Mouse (Mus musculus): Measurements from ENCODE around the gene Pptc7. TPM values are rescaled to one million over a fixed set of nuclear protein-coding genes. Genes with fewer than 3 reads are reported as not detected.
A peak's percentile ranks its signal among the peaks of the same experiment; 100 is the strongest.

The Pptc7 gene
- polyA plus RNA-seq, 1 experiment from 2014 or later: 8.3 TPM

DNA sequence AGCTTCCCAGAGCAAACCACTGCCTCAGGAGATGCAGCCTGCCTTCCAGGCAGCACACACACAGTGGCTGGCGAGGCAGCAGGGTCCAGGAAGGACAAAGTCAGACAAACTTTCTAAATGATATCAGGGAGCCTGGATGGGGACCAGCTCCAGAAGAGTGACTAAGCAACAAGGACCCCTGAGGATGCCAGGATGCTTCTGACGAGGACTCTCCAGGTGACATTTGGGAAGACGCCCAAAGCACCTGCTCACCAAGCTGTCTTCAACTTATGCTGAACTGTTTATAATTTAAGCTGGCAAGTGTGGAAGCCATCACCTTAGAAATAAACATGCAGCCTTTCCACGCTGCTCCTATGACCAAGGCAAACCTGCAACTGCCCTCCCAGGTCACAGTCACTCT lies 34.9 kb upstream of the Pptc7 start:
- Histone ChIP-seq H3K36me3 (replicated peaks) (peaks cover 84% of the 10 kb centered on the region), H3K9me3 (no peaks in the 10 kb centered on the region), H3K27me3 (ENCODE audit: poor library complexity, severe bottlenecking) (no peaks in the 10 kb centered on the region), H3K27ac (no peak overlapping the region), H3K4me1 (peaks cover 15% of the 10 kb centered on the region), H3K4me3 (no peak overlapping the region)
- DNase-seq (ENCODE audit: extremely low spot score, low spot score): no peak
- WGBS: 91% methylated on average over 4 of the region's 4 CpGs

DNA sequence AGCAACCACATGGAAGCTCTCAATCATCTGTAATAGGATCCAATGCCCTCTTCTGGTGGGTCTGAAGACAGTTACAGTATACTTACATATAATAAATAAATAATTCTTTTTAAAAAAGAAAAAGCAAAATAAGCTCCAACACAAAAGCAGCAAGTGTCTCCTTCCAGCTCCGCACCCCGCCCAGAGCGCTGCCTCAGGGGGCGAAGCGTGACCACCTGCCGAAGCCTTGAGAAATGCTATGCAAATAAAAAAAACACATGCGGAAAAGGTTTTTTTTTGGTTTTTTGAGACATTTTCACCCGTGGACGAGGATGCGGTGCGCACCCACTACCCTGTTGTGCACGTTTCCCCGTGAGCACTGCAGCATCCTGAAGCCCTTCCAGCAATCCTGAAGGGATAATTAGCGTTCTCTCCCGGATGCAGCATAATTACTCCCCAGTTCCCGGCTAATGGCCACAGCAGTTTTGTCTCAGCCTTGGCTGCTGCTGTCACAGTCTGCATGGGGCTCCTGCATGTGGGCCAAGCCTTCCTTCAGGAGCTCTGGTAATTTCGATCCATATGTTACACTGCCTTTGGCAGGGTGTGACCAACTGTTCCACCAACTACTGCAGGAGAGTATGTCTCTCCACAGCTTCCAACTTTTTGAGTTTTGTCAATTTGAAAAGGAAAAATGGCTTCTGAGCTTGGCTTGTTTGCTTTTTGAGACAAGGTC lies 32.1 kb upstream of the Pptc7 start:
- no peaks in the 10 kb centered on the region for H3K27me3 ChIP-seq (ENCODE audit: poor library complexity, severe bottlenecking)
- WGBS: 88% methylated on average over 17 of the region's 17 CpGs
- no peak overlapping the region for H3K4me3 ChIP-seq
- H3K27ac ChIP-seq: no peak overlapping the region
- no peak for DNase-seq (ENCODE audit: extremely low spot score, low spot score)
- no peaks in the 10 kb centered on the region for H3K4me1 ChIP-seq
- no peaks in the 10 kb centered on the region for H3K9me3 ChIP-seq
- H3K36me3 ChIP-seq (replicated peaks): peaks cover 95% of the 10 kb centered on the region

DNA sequence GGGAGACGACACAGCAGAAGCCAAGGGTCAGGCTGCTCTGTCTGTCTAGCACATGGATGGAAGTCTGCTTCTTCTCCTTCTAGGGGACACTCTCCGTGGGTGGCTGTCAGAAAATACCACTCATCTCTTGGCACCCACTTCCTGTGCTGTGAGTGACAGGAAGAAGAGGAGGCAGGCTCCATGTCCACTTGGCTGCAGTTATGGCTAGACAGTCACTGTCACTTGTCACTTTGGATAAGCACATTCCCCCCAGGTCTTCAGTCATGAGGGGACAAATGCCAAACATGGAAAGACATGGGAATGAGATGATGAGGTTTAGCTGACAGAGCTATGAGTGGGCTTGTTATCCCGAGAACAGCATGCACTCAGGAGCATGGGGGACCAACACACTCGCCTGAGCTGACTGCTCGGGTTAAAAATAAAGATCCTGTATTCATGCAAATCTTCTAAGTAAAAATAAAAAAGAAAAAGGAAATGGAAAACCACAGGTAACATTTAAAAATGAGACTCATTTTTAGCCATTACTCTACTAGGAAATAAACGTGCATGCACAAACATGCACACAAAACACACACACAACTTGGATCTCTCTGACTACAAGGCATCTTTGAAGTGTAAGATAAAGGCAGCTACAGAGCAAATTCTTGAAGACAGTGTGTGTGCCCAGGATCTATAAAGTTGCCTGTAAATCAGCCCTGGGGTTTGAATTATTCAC lies 26.0 kb upstream of the Pptc7 start:
- H3K9me3 ChIP-seq: no peaks in the 10 kb centered on the region
- no peak overlapping the region for H3K4me3 ChIP-seq
- peaks cover 80% of the 10 kb centered on the region for H3K36me3 ChIP-seq (replicated peaks)
- H3K4me1 ChIP-seq: peaks cover 3% of the 10 kb centered on the region
- no peaks in the 10 kb centered on the region for H3K27me3 ChIP-seq (ENCODE audit: poor library complexity, severe bottlenecking)
- WGBS: 86% methylated on average over 6 of the region's 6 CpGs
- H3K27ac ChIP-seq: no peak overlapping the region
- DNase-seq (ENCODE audit: extremely low spot score, low spot score): no peak

DNA sequence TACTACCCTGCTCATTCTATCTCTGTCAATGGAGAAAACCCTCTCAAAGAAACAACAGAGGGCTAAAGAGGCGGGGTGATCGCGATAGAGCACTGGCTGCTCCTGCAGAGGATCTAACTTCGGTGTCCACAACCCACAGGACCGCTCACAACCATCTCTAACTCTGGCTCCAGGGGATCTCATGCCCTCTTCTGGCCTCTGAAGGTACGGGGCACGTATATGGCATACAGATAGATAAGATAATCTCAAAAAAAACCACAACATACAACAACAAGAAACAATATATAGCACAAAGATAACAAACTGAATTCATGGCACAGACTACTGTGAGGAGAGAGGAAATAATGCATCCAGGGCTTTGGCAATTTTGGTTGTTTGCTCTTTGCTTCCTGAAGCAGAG lies 22.1 kb upstream of the Pptc7 start:
- H3K27me3 ChIP-seq (ENCODE audit: poor library complexity, severe bottlenecking): no peaks in the 10 kb centered on the region
- peaks cover 44% of the 10 kb centered on the region for H3K36me3 ChIP-seq (replicated peaks)
- H3K9me3 ChIP-seq: no peaks in the 10 kb centered on the region
- no peak overlapping the region for H3K4me3 ChIP-seq
- H3K4me1 ChIP-seq: peaks cover 17% of the 10 kb centered on the region
- DNase-seq (ENCODE audit: extremely low spot score, low spot score): no peak
- no peak overlapping the region for H3K27ac ChIP-seq
- WGBS: 65% methylated on average over 7 of the region's 7 CpGs

DNA sequence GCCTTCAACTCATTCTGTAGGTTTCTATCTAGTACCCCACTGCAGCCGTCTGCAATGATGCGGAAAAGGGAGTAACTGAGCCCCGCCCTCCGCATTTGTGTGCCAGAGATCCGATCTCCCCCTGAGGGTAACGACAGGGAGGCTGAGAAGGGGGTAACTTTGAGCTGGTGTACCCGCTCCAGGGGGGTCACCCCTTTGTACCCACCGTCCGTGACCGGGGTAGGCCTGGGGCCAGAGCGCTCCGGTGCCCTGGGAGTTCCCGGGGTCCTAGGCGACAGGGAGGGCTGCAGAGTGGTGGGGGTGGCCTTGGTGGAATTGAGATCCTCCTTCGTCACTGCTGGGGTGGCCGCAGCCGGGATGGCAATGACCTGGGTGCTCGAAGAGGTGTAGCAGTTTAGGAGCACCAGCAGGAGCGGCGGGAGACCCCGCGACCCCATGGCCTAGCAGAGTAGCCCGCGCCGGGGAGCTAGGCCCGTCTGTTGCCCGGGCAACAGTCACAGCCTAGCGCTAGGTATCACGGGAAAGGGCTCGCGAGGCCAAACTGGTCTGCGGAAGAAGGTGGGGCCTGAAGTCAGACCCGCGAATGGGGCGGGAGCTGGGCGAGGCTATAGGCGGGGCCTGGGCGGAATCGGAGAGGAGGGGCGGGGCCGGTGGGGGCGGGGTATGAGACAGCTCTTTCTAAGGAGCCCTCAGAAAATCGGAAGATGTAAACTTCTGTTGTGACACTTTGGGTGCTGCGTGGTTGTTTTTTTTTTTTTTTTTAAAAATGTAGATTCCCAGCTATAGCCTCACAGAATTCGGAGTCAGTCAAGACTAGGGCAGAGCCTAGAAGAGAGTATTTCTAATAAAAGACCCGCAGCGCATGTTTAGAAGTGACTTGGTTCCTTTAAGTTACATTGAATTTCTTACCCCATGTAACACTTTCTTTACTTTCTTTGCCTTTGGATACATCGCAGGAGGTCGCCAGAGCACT lies 19.9 kb upstream of the Pptc7 start, which contains the start of gene Tctn1:
TSS of gene Tctn1 (minus strand) at position 528 of the 973 bp plus-strand sequence.
- Histone ChIP-seq H3K27ac (peak within 1 kb of the TSS; percentile 94), H3K4me3 (peak within 1 kb of the TSS; percentile 92), H3K27me3 (ENCODE audit: poor library complexity, severe bottlenecking) (no peaks in the 10 kb centered on the region), H3K36me3 (replicated peaks) (peaks cover 22% of the 10 kb centered on the region), H3K4me1 (peaks cover 17% of the 10 kb centered on the region), H3K9me3 (no peaks in the 10 kb centered on the region)
- WGBS: 2% methylated on average over 49 of the region's 49 CpGs
- peak; percentile 96 for DNase-seq (ENCODE audit: extremely low spot score, low spot score)

DNA sequence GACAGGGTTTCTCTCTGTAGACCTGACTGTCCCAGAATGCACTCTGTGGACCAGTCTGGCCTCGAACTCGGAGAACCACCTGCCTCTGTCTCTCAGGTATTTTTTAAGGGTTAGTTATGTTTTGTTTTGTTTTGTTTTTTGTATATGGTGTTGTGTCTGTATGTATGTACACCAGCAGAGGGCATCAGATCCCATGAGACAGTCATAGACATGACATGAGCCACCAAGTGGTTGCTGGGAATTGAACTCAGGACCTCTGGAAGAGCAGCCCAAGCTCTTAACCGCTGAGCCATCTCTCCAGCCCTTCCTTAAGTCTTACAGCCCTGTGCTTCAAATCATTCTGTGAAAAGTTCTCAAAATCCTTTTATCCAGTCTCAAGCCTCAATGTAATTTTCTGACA lies 19.0 kb upstream of the Pptc7 start:
- Histone ChIP-seq H3K27me3 (ENCODE audit: poor library complexity, severe bottlenecking) (no peaks in the 10 kb centered on the region), H3K4me3 (no peak overlapping the region), H3K9me3 (no peaks in the 10 kb centered on the region), H3K4me1 (peaks cover 17% of the 10 kb centered on the region), H3K27ac (no peak overlapping the region; the same call in 1 of the 2 replicates), H3K36me3 (replicated peaks) (peaks cover 13% of the 10 kb centered on the region)
- 76% methylated on average over 3 of the region's 3 CpGs for whole genome bisulfite sequencing
- no peak for DNase-seq (ENCODE audit: extremely low spot score, low spot score)

DNA sequence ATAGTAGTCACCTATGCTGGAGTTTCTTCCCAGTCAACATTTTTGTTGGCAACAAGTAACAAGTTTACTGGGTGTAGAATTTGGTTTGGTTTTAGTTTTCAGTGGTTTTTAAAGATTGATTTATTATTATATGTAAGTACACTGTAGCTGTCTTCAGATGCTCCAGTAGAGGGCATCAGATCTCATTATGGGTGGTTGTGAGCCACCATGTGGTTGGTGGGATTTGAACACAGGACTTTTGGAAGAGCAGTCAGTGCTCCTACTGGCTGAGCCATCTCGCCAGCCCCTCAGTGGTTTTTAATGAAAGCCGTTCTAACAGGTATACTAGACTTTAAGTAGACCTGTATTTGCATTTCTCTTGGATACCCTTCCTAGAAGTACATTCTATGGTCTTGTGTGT lies 18.2 kb upstream of the Pptc7 start:
- no peak for DNase-seq (ENCODE audit: extremely low spot score, low spot score)
- H3K36me3 ChIP-seq (replicated peaks): peaks cover 5% of the 10 kb centered on the region
- H3K4me1 ChIP-seq: peaks cover 17% of the 10 kb centered on the region
- no peak overlapping the region for H3K27ac ChIP-seq
- no peaks in the 10 kb centered on the region for H3K9me3 ChIP-seq
- H3K4me3 ChIP-seq: no peak overlapping the region
- 88% methylated on average over 2 of the region's 2 CpGs for WGBS
- no peaks in the 10 kb centered on the region for H3K27me3 ChIP-seq (ENCODE audit: poor library complexity, severe bottlenecking)

DNA sequence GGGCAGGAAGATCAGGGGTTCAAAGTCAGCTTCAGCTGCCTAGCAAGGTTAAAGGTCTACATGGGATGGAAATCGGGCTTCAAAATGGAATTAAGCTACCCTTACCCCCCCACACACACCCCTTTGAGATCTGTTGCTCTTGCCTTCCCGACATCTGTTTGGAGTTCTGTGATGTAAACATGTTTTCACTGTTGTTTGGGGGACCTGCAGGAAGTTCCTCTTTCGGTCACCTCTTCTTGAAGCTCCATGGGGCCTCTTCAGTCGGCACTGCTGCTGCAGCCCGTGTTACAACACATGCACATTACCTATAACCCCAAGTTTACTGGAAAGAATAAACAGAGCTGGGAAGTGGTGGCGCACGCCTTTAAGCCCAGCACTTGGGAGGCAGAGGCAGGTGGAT lies 17.0 kb upstream of the Pptc7 start:
- Histone ChIP-seq H3K27me3 (ENCODE audit: poor library complexity, severe bottlenecking) (no peaks in the 10 kb centered on the region), H3K36me3 (replicated peaks) (no peaks in the 10 kb centered on the region), H3K27ac (no peak overlapping the region), H3K4me3 (no peak overlapping the region), H3K4me1 (peaks cover 17% of the 10 kb centered on the region), H3K9me3 (no peaks in the 10 kb centered on the region)
- 85% methylated on average over 7 of the region's 7 CpGs for WGBS
- DNase-seq (ENCODE audit: extremely low spot score, low spot score): no peak

DNA sequence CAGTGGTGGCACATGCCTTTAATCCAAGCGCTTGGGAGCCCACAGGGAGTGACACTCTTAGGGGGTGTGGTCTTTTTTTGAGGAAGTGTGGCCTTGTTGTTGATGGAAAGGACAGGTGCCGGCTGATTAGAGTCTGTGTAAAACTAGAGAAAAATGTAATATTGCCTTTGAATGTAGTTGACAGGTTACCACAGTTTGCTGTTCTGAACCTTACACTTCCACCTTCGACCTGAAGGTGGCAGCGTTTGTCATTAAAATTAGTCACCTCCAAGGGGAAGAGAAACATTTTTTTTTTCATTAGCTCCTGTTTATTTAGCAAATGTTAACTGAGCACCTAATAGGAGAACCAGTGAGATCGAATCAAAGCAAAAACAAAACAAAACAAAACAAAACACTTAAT lies 16.3 kb upstream of the Pptc7 start:
- Histone ChIP-seq H3K27ac (no peak overlapping the region), H3K9me3 (no peaks in the 10 kb centered on the region), H3K4me3 (no peak overlapping the region), H3K36me3 (replicated peaks) (no peaks in the 10 kb centered on the region), H3K4me1 (peaks cover 17% of the 10 kb centered on the region), H3K27me3 (ENCODE audit: poor library complexity, severe bottlenecking) (no peaks in the 10 kb centered on the region)
- 32% methylated on average over 5 of the region's 5 CpGs for WGBS
- peak; percentile 46 for DNase-seq (ENCODE audit: extremely low spot score, low spot score)

DNA sequence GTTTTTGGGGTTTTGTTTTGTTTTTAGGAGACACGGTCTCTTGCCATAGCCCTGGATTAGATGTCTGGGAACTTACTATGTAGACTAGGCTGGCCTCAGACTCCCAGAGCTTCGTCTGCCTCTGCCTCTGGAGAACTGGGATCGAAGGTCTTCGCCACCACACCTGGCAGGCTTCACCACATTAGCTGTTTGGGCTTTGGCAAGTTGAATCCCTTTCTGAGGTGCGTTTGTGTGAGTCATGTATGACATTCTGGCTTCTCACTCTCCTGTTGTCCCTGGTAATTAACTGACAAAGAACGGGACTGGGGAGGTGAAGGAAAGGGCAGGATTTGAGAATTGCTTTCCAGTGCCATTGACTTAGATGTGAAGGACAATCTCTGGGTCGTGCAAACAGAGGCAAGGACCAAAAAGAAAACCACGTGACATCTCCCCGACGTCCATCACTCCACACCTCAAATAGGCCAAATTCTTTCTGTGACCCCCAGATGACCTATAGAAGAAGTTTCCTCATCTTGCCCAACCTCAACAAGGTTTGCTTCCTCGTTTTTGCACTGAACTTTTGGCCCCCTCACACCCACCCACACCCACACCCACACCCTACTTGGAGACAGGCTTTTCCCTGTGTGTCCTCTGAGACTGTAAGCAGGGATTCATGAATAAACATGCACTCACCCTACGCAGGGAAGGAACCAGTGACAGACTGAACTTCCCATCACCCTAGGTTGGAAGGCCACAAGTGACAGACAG lies 15.1 kb upstream of the Pptc7 start:
- Histone ChIP-seq H3K4me3 (no peak overlapping the region), H3K36me3 (replicated peaks) (no peaks in the 10 kb centered on the region), H3K9me3 (no peaks in the 10 kb centered on the region), H3K27ac (no peak overlapping the region), H3K27me3 (ENCODE audit: poor library complexity, severe bottlenecking) (no peaks in the 10 kb centered on the region), H3K4me1 (peaks cover 6% of the 10 kb centered on the region)
- 81% methylated on average over 12 of the region's 12 CpGs for WGBS
- DNase-seq (ENCODE audit: extremely low spot score, low spot score): no peak

DNA sequence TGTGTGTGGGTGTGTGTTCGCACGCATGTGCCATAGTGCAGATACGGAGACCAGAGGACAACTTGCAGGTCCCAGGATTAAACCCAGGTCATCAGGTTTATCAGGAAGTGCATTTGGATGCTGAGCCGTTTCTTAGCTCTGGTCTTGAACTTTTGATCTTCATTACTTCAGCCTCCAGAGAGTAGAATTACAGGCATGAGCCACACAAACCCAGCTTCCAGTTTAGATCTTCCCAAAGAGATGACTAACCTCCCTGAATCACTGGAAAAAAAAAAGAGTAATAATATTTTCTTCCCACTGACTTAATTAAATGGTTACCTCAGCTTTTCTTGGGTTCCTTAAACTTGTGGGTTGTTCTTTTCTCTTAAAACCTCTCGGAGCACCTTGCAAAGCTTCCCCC lies 11.3 kb upstream of the Pptc7 start:
- WGBS: 91% methylated on average over 5 of the region's 5 CpGs
- H3K27me3 ChIP-seq (ENCODE audit: poor library complexity, severe bottlenecking): no peaks in the 10 kb centered on the region
- H3K4me1 ChIP-seq: peaks cover 15% of the 10 kb centered on the region
- no peak for DNase-seq (ENCODE audit: extremely low spot score, low spot score)
- H3K4me3 ChIP-seq: no peak overlapping the region
- no peaks in the 10 kb centered on the region for H3K36me3 ChIP-seq (replicated peaks)
- no peaks in the 10 kb centered on the region for H3K9me3 ChIP-seq
- H3K27ac ChIP-seq: no peak overlapping the region

DNA sequence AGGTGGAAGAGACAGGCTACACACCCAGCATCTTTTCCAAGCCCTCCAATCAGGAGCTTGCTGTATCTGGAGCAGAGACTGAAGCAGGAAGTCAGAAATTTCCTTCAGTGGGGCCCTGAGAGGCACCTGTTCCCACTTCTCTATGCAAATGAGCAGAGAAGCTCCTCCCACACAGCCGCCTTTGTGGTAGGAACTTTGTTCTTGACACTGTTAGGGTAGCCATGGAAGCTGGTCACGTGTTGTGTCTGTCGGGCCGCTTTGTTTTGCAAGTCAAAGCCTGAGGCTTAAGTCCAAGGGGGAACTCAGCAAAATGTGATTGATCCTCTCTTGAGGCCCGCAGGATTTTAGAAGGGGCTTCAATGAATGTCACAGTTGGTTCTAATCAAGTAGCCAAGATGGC lies 9.4 kb upstream of the Pptc7 start:
- Histone ChIP-seq H3K27ac (peak overlapping the region; percentile 40; the same call in 1 of the 2 replicates), H3K4me3 (no peak overlapping the region), H3K9me3 (no peaks in the 10 kb centered on the region), H3K27me3 (ENCODE audit: poor library complexity, severe bottlenecking) (no peaks in the 10 kb centered on the region), H3K36me3 (replicated peaks) (no peaks in the 10 kb centered on the region), H3K4me1 (peaks cover 15% of the 10 kb centered on the region)
- WGBS: 20% methylated on average over 5 of the region's 5 CpGs
- peak; percentile 44 for DNase-seq (ENCODE audit: extremely low spot score, low spot score)
